Mouse (Mus musculus): Measurements from ENCODE around the gene Fam234b.

Gene Fam234b

DNA sequence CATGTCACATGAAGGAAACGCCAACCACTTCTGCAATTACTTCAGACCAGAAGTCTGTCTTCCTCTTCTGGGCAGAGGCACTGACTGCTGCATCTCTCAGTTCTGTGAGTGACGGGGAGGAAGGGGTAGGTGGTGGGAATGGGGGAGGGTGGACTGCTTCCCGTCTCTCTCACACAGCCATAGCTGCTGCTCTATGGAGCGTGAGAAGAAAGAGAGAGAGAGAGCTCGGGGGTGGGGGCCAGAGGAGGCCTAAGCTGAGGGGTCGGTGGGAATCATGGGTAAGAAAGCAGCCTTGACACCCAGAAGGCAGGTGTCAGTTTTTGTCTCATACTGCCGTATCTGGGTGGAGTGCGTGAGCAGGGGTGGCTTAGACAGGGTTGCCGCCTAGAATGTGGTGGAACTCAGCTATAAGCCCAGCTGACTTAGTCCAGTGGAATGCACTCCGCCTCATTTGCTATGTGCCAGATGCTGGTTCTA lies 30.7 kb downstream of the Fam234b start:
- DNase-seq (ENCODE audit: low spot score in 2 of 2) = peak in 1 of 2 experiments; percentile 40

DNA sequence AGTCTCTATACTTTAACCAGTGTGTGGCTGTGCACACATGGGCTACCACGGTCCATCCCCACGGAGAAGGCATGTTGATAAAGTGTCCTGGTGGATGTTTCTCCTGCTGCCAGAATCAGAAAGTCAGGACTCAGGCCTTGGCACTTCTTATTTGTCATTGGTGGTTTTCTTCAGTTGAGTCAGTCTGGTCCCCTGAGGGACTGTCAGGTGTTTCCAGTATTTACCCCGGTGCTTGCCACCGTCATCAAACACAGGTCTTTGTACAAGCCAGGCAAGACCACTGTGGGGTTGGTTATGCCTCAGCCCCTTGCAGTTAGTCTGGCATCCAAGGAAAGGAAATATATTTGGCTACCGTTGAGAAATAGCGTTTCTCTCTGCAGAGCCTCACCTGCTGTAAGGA lies 32.8 kb downstream of the Fam234b start:
- DNase-seq (ENCODE audit: low spot score in 2 of 2) = no peak

DNA sequence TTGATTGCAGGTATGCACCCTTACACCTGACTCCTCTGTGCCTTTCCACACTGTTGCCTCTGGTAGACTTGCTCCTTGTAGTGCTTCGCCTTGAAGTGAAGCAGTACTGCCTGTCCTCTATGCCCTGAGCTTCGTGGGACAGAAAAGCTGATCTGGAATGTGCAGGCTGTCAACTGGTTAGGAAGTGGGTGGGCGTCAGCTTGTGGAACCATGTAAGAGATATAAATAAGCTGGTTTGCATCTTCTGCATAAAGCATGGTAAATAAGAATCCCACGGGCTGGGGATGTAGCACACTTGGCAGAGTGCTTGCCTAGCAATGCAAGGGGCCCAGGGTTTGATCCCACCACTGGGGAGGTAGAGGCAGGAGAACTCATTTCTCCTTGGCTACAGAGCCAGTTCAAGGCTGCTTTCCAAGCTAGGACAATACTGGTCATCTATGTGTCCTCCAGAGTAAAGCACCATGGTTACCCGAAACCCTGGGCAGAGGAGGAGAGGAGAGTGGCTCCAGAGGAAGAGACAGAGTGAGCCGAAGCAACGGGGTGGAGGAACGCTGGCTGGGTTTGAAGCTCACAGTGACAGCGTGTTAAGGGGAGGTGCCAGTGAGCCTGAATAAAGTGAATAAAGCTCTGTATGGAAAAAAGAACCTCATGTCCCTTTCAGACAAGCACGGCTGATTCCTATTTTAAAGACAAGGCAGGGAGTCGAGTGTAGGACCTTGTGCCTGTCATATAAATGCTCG lies 34.8 kb downstream of the Fam234b start:
- no peak for DNase-seq (ENCODE audit: low spot score in 2 of 2)

DNA sequence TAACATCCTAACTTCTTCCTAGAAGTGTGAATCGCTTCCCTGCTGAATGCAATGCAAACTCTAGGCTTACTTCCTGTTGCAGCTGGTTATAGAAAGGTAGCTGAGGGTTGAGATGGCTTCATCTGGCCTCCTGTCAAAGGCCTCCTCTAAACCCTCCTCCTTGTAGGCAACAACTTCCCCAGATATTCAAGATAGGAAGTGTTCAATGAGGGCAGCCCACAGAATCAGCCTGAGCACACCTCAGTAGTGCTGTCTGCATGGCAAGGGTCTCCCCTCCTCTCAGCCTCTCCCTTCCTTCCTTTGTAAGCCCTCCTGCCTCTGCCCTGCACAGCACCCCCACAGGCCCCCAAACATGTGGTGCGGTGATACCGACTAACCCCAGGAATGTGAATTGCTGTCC lies 38.0 kb downstream of the Fam234b start:
- no peak for DNase-seq (ENCODE audit: low spot score in 2 of 2)

DNA sequence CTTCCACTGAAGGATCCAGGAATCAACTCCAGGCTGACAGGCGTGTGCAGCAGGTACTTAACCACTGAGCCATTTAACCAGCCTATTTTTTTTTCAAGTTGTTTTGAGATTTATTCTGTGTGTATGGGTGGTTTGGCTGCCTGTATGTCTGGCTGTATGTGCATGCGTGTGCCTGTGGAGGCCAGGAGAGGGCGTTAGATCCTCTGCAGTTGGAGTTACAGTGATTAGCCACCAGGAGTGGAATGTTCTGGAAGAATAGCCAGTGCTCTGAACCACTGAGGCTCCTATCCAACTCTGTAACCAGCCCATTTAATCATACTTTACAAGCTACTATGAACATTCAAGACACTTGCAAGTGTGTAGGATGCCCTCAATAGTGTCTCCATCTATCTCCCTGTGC lies 38.8 kb downstream of the Fam234b start:
- DNase-seq (ENCODE audit: low spot score in 2 of 2) = no peak

DNA sequence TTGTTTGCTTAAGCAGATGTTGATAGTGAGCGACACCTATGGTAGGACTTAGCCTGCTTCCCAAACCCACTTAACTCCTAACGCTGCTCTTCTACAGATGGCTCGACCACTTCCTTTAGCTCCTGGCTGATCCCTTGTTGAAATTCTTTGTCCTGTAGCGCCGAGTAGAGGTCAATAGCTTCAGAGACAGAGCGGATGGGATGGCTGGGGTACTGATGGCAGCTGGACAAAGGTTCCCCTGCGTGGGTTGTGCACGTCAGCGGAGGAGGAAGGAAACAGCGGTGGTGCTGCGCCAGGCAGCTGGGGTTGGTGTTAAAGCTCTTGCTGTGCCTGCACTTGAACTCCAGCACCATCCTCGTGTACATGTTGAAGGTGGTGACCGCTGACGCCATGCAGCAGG lies 39.5 kb downstream of the Fam234b start:
- peak in 1 of 2 experiments; percentile 37 for DNase-seq (ENCODE audit: low spot score in 2 of 2)

DNA sequence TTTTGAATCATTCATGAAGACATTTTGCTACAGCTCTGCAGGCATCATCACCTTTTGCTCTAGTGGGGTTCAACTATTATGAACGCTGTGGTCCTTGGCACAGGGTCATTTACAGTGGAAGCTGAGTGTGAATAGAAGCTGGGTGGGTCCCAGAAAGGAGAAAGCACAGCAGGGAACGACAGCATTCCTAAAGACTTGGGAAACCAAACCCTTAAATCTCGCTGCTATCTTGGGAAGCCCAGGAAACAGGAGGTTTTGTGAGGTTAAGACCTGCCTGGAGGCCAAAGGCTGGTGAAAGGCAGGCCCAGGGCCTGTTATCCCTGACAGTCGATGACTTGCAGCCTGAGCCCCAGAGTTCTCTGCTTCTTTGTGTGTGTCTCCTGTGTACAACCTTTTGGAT lies 40.4 kb downstream of the Fam234b start:
- no peak for DNase-seq (ENCODE audit: low spot score in 2 of 2)

DNA sequence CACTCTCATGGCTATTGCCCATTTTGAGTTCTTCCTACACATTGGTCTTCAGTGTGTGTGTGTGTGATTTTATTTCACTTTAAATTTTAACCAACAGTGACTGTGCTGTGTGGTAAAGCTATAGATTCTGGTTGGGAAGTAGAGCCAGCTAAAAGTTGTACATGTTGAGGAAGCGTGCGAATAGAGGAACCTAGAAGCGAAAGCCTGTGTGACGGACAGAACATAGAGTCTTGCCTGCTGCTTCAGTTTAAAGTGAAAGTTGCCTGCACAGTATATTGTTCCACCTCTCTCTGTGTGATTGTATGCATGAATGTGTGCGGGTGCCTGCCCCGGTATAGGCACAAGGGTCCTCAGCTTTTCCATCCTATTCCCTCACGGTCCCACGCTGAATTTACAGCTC lies 42.6 kb downstream of the Fam234b start:
- no peak for DNase-seq (ENCODE audit: low spot score in 2 of 2)

DNA sequence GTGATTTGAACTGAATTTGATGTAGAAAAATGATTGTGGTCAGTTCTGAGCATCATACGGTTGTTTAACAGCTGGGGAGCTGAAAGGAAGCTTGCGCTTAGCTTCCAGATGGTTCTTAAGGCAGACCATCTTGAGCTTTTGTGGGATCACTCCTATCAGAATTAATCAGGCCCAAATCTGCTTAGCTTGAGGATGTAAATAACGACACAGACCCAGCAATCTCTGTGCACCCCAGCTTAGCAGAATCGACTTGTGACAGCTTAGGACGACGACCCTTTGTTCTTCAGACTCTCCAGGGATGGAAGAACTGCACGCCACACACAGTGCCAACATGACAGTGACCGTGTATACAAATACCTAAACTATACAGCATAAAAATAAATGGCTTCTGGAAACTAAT lies 47.8 kb downstream of the Fam234b start:
- DNase-seq (ENCODE audit: low spot score in 2 of 2) = no peak

DNA sequence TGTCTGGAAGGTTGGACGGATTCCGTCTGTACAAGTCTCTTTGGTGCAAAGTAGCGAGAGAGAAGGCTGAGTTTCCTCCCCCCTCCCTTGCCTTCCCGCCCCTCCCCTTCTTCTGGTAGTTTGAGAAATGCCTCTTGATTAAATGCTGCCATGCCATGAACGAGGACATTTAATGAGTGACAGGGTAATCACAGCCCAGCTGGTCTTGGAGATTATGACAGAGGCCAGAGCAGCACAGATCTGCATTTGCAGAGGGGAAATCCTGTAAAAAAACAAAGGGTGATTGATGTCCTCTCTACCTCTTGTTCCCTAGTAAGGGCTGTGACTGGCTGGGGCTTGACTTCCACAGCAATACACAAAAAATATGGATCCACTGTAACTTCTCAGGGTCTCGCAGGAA lies 50.1 kb downstream of the Fam234b start:
- no peak for DNase-seq (ENCODE audit: low spot score in 2 of 2)

DNA sequence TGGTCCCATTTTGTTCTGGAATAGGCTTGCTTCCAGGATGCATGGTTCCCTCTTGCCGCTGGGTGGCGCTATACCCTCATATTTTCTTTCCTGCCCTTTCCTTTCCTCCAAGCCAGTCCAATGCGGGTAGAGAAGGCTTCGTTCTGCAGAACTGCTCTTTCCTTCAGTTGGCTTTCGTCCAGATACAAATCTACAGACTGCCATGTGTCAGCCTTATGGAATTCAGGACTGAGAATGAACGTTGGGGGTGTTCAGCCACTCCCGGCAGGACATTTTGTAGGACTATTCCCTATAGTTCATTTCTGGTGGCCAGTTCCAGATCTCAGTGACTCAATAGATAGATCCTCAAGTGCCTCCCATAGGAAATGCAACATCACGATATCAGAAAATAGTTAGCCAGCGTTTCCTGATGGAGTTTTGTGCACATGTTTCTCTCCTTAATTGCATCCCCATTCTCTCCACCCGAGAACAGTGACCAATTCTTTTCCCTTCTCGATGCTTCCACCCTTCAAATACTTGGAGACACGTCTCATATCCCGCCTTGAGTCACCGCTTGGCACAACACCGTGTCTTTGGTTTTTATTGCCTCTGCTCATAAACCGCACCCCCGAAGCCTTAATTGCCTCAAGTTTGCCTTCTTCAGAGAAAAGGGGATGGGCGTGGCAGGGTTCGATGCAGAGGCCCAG lies 52.2 kb downstream of the Fam234b start:
- peak; percentile 31 to 66 for DNase-seq (ENCODE audit: low spot score in 2 of 2)

DNA sequence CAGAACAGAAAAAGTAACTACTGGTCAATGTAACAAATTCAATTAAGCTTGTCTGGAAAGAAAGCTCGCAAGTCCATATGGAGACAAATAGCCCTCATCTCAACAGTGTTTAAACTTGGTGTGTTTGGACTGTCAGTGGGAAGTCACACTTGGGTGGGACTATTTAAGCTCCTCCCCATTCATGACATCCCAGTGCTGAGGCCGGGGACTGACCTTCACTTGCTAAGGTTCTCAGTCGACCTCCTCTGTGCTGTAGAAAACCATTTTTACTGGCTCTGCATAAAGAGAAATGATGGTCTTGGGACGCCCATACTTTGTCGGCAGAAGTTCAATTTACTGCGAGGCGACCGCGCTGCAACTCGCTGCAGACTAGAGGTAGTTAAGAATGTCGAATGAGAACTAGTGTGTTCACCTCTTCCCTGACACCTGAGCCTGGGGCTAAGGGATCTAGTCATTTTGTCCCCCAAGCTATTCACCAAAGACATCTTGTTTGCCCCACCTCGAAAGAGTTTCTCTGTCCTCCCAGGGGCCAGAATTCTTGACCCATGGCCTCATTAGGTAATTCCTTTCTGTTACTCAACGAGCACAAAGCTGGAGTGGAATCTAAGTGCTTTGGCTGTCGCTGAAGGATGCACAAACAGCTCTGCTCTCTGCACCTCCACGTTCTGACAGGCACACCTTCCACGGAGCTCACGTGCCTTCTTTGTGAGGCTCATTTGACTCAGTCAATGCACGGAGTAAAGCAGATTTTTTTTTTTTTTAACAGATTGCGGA lies 53.3 kb downstream of the Fam234b start:
- DNase-seq (ENCODE audit: low spot score in 2 of 2) = no peak

DNA sequence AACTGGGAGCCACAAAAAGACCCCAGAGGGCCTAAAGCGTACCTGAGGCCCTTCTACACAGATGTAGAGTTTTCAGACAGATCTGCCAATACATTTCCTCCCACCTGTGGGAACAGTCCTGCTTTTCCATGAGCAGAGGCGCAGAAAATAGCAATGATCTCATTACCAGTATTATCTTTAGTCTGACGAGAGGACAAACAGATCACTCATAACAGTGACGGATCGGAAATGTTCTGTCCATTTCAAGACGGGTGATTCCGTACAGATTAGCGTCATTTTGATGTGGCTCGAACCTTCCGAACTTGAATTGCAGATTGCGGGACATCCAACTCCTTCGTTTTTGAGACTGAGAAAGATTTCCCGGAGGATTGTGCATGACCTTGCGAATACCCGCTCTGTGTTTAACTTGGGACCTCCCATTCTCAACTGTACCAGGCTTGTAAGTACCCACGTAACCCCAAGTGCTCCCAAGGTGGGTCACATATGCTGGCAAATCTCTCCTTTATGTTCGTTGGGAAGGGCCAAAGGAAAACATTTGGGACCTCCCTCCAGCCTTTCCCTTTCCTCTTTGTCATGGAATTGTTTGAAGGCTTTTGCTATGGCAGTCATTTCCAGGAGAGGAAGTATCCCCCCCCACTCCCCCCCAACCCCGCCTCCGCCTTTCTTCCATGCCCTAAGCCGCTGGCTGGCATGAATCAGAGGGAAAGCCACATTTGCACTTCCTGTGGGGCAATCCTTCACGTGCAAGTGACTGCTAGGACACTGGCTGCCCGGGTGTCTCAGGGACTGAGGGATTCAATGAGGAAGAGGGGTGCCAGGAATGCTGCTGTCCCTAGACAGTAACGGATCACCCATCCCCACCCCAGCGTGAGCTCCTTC lies 54.3 kb downstream of the Fam234b start:
- no peak for DNase-seq (ENCODE audit: low spot score in 2 of 2)

DNA sequence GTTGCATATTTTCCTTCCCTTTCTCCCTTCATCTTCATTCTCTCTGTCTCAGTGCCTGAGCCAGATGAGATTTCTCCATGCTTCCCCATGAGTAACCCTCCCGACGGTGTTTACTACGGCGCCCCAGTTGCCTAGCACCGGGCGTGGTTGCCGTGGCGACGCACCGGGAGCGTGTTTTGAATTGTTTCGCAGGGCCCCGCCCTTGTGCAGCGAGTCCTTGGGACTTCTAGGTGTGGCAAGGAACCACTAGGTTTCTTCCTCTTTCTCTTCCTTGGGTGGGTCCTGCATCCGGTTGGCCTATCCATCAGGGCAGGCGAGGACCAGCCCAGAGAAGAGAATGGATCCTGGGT lies 54.9 kb downstream of the Fam234b start:
- DNase-seq (ENCODE audit: low spot score in 2 of 2) = peak in 1 of 2 experiments; percentile 61

DNA sequence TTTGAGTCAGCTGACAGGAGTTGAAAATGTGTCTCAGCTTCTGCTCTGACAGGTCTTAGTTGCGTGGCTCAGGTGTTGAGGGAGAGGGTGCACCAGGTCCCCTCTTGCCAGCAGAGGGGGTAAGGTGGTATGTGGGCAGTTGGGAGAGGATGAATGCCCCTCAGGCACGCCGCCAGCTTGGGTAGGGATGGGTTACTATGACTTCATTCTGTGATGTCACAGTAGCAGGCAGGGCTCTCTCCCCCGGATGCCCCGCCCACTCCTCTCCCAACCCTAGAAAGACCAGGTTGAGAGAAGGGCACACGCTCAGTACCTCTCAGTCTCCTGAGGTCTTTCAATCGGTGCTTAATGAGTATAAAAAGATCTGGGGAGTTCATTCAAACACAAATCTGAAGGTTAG lies 56.4 kb downstream of the Fam234b start, which contains the start of gene Gsg1:
Gene Gsg1, minus strand, starts transcription at position 199 of the 400 bp plus-strand sequence.
- DNase-seq (ENCODE audit: low spot score in 2 of 2) = no peak

DNA sequence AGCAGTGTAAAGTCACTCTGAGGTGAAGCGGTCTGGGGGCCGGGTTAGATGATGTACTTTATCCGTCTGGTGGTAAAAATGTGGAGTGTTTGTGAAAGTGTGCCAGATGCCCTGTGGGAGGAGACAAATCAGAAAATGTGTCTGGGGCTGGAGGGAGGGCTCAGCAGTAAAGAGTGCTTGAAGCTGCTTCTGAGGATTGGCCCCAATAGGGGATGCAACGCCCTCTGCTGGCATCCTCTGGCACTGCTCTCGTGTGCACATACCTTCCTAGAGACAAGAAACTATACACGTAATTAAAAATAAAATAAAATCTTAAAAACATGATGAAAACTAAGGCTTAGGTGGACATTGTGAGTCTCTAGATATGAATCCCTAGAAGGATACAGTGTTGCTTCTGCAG lies 62.7 kb downstream of the Fam234b start:
- no peak for DNase-seq (ENCODE audit: low spot score in 2 of 2)

DNA sequence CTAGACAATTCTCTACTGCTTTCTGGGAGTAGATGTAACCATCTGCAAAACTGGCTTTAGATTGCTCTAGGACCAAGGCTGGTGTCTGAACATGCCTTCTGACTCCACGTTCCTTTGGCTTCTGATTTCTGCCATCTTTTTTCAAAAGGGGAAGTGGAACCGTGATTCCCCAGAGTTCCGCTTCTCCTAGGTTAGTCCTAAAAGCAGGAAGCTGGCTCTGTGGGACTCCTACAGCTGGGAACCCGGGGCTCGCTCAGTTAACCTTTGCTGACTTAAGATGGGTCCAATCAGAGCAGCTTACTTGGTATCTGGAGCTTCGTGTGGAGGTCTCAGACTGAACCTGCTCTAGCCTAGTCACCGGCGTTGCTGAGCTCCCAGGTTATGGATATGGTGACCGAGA lies 63.3 kb downstream of the Fam234b start:
- no peak for DNase-seq (ENCODE audit: low spot score in 2 of 2)

DNA sequence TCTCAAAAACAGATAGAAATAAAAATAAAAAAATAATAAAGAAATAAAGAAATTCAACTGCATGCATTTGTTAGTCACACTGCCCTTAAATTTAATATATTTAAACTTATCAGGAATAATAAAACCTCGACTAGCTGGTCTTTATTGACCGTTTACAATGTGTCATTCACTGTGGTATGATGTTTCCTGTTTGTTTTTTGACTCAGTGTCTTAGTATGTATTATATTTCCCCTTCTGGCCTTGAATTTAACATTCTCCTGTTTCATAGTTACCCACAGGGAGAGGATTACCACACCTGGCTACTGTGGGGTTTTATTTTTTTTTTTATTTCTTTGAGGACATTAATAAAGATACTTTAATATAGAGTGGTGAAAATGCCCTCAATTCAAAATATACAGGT lies 64.8 kb downstream of the Fam234b start:
- no peak for DNase-seq (ENCODE audit: low spot score in 2 of 2)

DNA sequence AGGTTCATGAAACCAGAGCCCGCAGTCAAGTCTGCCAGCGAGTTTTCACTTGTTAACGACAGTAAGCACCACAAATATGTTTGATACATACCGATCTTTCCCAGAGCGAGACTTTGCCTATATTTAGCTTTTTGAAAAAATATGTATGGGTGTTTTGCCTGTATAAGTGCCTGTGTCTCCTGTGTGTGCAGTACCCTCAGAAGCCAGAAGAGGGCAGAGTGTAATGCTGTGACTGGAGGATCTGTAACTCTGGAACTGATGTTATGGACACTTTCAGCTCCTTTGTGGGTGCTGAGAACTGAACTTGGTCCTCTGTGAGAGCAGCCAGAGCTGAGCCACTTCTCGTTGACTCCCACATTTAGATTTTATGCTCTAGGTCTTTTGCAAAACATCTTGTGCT lies 66.4 kb downstream of the Fam234b start:
- DNase-seq (ENCODE audit: low spot score in 2 of 2) = no peak

DNA sequence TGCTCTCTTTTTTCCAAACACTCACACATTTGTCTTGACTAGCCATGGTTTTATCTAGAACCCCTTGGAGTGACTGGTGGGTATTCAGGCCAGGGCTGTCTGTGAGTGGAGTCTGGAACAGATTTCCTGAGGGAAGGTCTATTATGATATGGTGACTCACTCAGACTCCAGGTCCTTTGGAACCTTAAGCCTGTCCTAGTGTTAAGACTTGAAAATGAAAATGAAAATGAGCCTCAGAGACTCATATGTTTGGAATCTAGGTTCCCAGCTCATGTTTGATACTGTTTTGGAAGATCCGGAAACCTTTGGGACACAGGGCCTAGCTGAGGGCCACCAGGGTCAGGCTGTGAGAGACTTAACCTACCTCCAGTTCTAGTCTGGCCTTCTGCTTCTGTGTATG lies 68.3 kb downstream of the Fam234b start:
- no peak for DNase-seq (ENCODE audit: low spot score in 2 of 2)

DNA sequence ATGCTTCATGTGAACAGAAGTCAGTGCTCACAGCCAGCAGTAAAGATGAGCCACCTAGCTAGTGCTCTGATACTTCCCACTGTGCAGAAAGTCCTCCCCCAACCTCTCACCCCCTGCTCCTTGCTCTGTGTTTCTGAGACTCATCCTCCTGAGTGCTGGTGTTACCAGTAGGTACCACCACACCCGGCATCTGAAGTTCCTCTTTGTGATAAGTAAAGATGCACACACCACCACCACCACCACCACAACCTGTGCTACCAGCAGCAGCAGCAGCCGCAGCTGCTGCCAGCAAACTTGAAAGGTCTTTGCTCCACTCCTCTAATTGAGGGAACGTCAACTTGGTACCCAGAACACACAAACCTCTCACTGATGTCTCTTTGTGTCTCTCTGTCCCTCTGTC lies 69.4 kb downstream of the Fam234b start:
- no peak for DNase-seq (ENCODE audit: low spot score in 2 of 2)

DNA sequence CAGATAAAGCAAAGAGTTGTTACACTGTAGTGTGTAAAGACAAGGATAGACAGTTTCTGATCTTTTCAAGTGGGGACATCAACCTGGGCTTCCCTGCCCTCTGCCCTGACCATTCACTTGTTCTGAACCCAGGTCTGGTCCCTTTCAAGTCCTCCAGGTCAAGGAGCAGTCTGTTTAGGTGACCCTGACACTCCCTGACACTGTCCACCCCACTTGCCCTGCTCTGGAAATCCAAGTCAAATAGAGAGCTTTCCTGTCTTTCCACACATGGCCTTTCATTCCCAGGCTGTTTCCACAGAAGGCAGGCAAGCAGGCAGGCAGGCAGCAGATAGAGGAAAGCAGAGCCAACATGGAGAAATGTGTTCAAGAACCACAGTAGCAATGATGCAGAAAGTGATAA lies 70.6 kb downstream of the Fam234b start:
- no peak for DNase-seq (ENCODE audit: low spot score in 2 of 2)

All from spleen, postnatal 10 days (tissue).